Mouse (Mus musculus) embryonic facial prominence, embryonic 14.5 days (tissue): Measurements from ENCODE around the gene Med25. TPM values are rescaled to one million over a fixed set of nuclear protein-coding genes. Genes with fewer than 3 reads are reported as not detected.

Experiments used
- ATAC-seq: fragments of 200-750 bp; cut with Nextera tagmentation; 2 replicates; pipeline ENCODE4 v1.8.0; 2017; ENCODE audit warnings: low read depth, moderate number of reproducible peaks, moderate TSS enrichment
- DNase-seq: peaks from one replicate; pipeline ENCODE4 v3.0.0-alpha.2; 2015; ENCODE audit warnings: low spot score
- H3K27ac ChIP-seq: fragments of 300-500 bp; sonication (generic); replicated peaks from 2 replicates; pipeline ENCODE4 v1.5.1; 2014; ENCODE audit warnings: low read depth, mild to moderate bottlenecking, low read length, moderate library complexity
- H3K27me3 ChIP-seq: fragments of 300-500 bp; sonication (generic); replicated peaks from 2 replicates; pipeline ENCODE4 v1.6.1; 2014; ENCODE audit warnings: low read length; ENCODE audit not compliant: control insufficient read depth, insufficient read depth
- H3K36me3 ChIP-seq: fragments of 300-500 bp; sonication (generic); 2 replicates; pipeline ENCODE4 v1.6.1; 2014; ENCODE audit warnings: low read length, mixed read lengths; ENCODE audit not compliant: control insufficient read depth, insufficient read depth
- H3K4me1 ChIP-seq: fragments of 300-500 bp; sonication (generic); 2 replicates; pipeline ENCODE4 v1.6.1; 2014; ENCODE audit warnings: antibody characterized with exemption, low read length; ENCODE audit not compliant: control insufficient read depth, insufficient read depth
- H3K4me2 ChIP-seq: fragments of 300-500 bp; sonication (generic); 2 replicates; pipeline ENCODE4 v1.6.1; 2014; ENCODE audit warnings: low read depth, mild to moderate bottlenecking, low read length, moderate library complexity, mixed read lengths
- H3K4me3 ChIP-seq: fragments of 300-500 bp; sonication (generic); 2 replicates; pipeline ENCODE4 v1.5.1; 2014; ENCODE audit warnings: low read depth, mild to moderate bottlenecking, low read length
- H3K9ac ChIP-seq: fragments of 300-500 bp; sonication (generic); 2 replicates; pipeline ENCODE4 v1.6.1; 2014; ENCODE audit warnings: low read depth, mild to moderate bottlenecking, low read length, moderate library complexity, mixed read lengths
- H3K9me3 ChIP-seq: fragments of 300-500 bp; sonication (generic); 2 replicates; pipeline ENCODE4 v1.6.1; 2016; ENCODE audit warnings: low read length; ENCODE audit not compliant: control insufficient read depth
- WGBS: fragments of 180-500 bp; shearing (Covaris S2); extraction: QIAGEN DNeasy Blood & Tissue Kit; methylation state at CpG from one replicate; pipeline ENCODE4 v1.1.7; 2014; 5-methylcytosine and 5-hydroxymethylcytosine counted together
- polyA plus RNA-seq: library from polyadenylated mRNA; unstranded; fragments of >200 nt; fragmentation: Nextera tagmentation; extraction: Ambion mirVana; gene quantifications from 2 replicates; pipeline ENCODE4 v1.2.1, GENCODE M21; 2014

Med25 gene
- polyA plus RNA-seq, 1 experiment from 2014 or later, result 64.2 TPM

GRCm38 (mm10) chr7:44856265-44856916 lies 36.1 kb downstream of the Med25 start:
- peaks cover 23% of the 10 kb centered on the region; the same call in 1 of the 2 replicates for H3K36me3 ChIP-seq
- peak overlapping the region; percentile 89; the same call in 1 of the 2 replicates for H3K9ac ChIP-seq

GRCm38 (mm10) chr7:44855036-44855435 lies 37.5 kb downstream of the Med25 start:
- H3K27me3 ChIP-seq, result no peaks in the 10 kb centered on the region
- WGBS, result 35% methylated on average over 10 of the region's 10 CpGs
- peak overlapping the region; percentile 50 for H3K4me3 ChIP-seq
- peak overlapping the region; percentile 90 for H3K4me2 ChIP-seq
- peaks cover 37% of the 10 kb centered on the region for H3K4me1 ChIP-seq
- peak overlapping the region; percentile 91 for H3K27ac ChIP-seq
- H3K36me3 ChIP-seq, result peaks cover 22% of the 10 kb centered on the region; the same call in 1 of the 2 replicates
- ATAC-seq, result no peak
- peak overlapping the region; percentile 75 for H3K9ac ChIP-seq
- no peaks in the 10 kb centered on the region for H3K9me3 ChIP-seq
- DNase-seq, result no peak

More at GRCm38 (mm10) chr7:44856265-44856916, 36.1 kb downstream of the Med25 start:
- 63% methylated on average over 9 of the region's 9 CpGs for WGBS
- DNase-seq (no peak), ATAC-seq (no peak)
- Histone ChIP-seq H3K9me3 (no peaks in the 10 kb centered on the region), H3K27me3 (no peaks in the 10 kb centered on the region), H3K4me2 (peak overlapping the region; percentile 97), H3K27ac (peak overlapping the region; percentile 85), H3K4me1 (peaks cover 30% of the 10 kb centered on the region), H3K4me3 (peak overlapping the region; percentile 77)

GRCm38 (mm10) chr7:44854356-44855031 lies 38.0 kb downstream of the Med25 start:
- WGBS, result 3% methylated on average over 40 of the region's 45 CpGs
- peak; percentile 27 for ATAC-seq
- H3K27me3 ChIP-seq, result no peaks in the 10 kb centered on the region

GRCm38 (mm10) chr7:44853596-44854355 lies 38.7 kb downstream of the Med25 start:
- Histone ChIP-seq H3K4me1 (peaks cover 37% of the 10 kb centered on the region), H3K36me3 (peaks cover 18% of the 10 kb centered on the region; the same call in 1 of the 2 replicates), H3K9me3 (no peaks in the 10 kb centered on the region), H3K4me2 (peak overlapping the region; percentile 90), H3K27ac (peak overlapping the region; percentile 91), H3K27me3 (no peaks in the 10 kb centered on the region), H3K4me3 (peak overlapping the region; percentile 50), H3K9ac (peak overlapping the region; percentile 75)
- ATAC-seq, result no peak
- WGBS, result 34% methylated on average over 25 of the region's 26 CpGs
- no peak for DNase-seq

More at GRCm38 (mm10) chr7:44854356-44855031, 38.0 kb downstream of the Med25 start:
- Histone ChIP-seq H3K36me3 (peaks cover 18% of the 10 kb centered on the region; the same call in 1 of the 2 replicates), H3K4me3 (peak overlapping the region; percentile 50), H3K9me3 (no peaks in the 10 kb centered on the region), H3K9ac (peak overlapping the region; percentile 75), H3K4me1 (peaks cover 37% of the 10 kb centered on the region), H3K27ac (peak overlapping the region; percentile 91), H3K4me2 (peak overlapping the region; percentile 90)
- peak; percentile 88 for DNase-seq

GRCm38 (mm10) chr7:44853065-44853464 lies 39.4 kb downstream of the Med25 start:
- 100% methylated on average over 2 of the region's 2 CpGs for WGBS
- no peak overlapping the region for H3K4me3 ChIP-seq
- no peak overlapping the region for H3K9ac ChIP-seq
- H3K27ac ChIP-seq, result no peak overlapping the region
- H3K36me3 ChIP-seq, result peaks cover 18% of the 10 kb centered on the region; the same call in 1 of the 2 replicates
- H3K4me1 ChIP-seq, result peaks cover 33% of the 10 kb centered on the region
- no peak for DNase-seq
- ATAC-seq, result no peak
- no peaks in the 10 kb centered on the region for H3K27me3 ChIP-seq
- H3K9me3 ChIP-seq, result no peaks in the 10 kb centered on the region
- no peak overlapping the region; the same call in 1 of the 2 replicates for H3K4me2 ChIP-seq

- Histone ChIP-seq H3K4me3 (no peak overlapping the region), H3K4me2 (no peak overlapping the region), H3K9ac (no peak overlapping the region), H3K9me3 (no peaks in the 10 kb centered on the region), H3K27me3 (no peaks in the 10 kb centered on the region), H3K27ac (no peak overlapping the region), H3K4me1 (peaks cover 35% of the 10 kb centered on the region), H3K36me3 (peaks cover 18% of the 10 kb centered on the region; the same call in 1 of the 2 replicates)
- DNase-seq, result no peak
- WGBS, result 93% methylated on average over 33 of the region's 36 CpGs
- no peak for ATAC-seq
Measured at GRCm38 (mm10) chr7:44852259-44853027, 40.1 kb downstream of the Med25 start.

- ATAC-seq, result no peak
Measured at GRCm38 (mm10) chr7:44851625-44852234, 40.8 kb downstream of the Med25 start.

More at GRCm38 (mm10) chr7:44851625-44852234, 40.8 kb downstream of the Med25 start:
- no peak overlapping the region for H3K4me2 ChIP-seq
- H3K27me3 ChIP-seq, result no peaks in the 10 kb centered on the region
- peaks cover 20% of the 10 kb centered on the region; the same call in 1 of the 2 replicates for H3K36me3 ChIP-seq
- peaks cover 36% of the 10 kb centered on the region for H3K4me1 ChIP-seq
- no peak overlapping the region for H3K4me3 ChIP-seq
- DNase-seq, result no peak
- 93% methylated on average over 12 of the region's 12 CpGs for WGBS
- H3K9ac ChIP-seq, result no peak overlapping the region
- no peak overlapping the region; the same call in 1 of the 2 replicates for H3K27ac ChIP-seq
- no peaks in the 10 kb centered on the region for H3K9me3 ChIP-seq
